Mouse (Mus musculus): ENCODE data around the gene Pld1.

Pld1 gene

DNA sequence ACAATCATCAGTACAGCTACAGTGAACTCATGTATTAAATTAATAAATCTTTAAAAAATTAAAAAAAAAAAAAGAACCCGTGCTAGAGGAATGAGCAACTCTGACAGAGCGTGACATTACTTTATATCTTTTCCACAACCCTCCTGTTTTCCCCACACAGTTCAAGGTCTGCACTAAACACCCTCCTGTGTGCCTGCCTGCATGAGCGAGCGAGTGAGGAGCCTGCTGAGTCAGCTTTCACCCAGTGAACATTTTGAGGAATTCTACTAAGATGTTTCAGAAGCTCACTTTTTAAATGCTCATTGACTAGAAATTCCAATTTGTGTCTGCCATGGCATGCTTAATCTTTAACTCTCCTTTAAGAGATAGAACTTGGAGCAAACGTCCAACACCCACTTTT is 109.1 kb downstream of the Pld1 start:
- no peak for DNase-seq (ENCODE audit: low spot score)

DNA sequence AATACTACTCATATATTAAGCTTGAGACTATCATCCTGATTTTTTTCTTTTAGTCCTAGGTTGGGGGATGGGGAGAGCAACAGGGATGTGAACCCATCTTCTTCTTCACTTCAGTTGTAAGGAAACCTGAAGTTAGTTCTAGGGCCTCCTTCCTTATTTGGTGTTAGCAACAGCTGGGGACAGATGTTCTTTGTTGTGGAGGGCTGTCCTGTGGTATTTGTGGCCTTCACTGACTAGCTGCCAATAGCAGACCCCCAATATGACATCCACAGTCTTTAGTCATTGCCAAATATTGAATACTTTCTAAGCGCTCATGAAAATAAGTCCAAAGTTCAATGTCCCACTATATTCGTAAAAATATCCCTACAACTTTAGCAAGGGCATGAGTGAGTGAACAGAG is 111.0 kb downstream of the Pld1 start:
- no peak for DNase-seq (ENCODE audit: low spot score)

DNA sequence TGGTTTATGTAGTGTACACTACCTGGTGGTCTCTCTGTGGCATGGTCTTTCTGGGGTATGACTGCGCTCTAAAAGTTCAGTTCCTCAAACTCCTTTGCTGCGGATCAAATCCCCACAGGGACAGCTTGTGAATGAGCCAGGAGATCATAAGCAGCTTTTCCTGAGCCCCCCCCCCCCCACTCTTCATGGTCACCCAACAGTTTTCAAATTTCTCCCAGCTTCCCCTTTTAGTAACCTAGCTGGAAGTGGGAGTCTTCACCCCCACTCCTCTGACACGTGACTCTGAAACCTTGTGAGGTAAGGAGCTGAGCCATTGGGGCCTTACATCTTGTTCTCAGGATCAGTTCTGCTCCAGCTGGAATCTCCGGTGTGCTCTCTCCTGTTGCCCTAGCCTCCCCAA is 114.6 kb downstream of the Pld1 start:
- DNase-seq (ENCODE audit: low spot score) = no peak

DNA sequence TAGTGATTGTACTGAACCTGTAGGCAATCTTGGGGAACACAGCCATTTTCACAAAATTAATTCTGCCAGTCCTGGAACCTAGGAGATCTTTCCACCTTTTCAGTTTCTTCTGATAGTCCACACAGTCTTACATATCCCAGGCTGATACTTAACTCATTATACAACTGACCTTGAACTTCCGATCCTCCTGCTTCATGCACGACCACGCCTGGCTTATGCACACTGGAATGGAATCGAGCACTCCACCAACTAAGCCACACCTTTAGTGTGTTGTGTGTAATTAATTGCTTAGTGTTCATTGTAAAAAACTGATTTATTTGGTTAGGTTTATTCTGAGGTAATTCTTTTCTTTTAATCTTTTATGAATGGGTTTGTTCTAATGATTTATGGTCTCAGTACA is 122.2 kb downstream of the Pld1 start:
- no peak for DNase-seq (ENCODE audit: low spot score)

DNA sequence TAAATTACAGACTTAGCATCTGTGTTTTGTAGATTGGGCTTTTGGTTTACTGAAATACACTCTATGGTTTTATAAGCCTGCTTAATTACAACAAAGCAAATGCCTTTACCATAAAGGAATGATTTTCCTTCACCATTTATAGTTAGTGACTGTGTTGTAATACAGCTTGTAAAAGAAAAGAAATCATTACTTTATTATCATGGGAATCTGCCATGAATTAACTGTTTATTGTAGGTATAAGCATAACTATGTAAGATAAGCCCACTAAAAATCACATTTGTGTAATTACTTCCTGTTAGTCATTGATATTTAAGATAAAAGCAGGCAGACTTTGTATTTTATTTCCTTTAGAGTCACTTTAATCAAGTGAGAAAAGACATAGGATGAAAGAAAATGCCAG is 122.7 kb downstream of the Pld1 start:
- DNase-seq (ENCODE audit: low spot score) = no peak

DNA sequence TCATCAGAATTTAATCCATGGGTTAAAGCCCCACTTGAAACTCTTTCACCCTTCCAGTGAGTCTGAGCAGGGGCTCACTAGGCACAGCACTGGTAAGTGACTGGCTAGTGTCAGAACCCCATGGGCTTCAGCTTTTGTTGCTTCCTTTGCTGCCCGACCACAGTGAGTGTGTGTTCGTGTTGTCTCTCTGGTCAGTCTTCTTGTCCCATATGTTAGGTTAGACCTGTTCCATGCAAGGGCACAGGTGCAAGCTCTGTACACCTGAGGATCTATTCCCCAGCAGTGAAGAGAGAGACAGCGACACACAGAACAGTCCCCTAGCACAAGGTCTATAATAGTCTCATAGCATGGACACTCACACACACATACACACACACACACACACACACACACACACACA is 140.7 kb downstream of the Pld1 start:
- DNase-seq (ENCODE audit: low spot score) = no peak

DNA sequence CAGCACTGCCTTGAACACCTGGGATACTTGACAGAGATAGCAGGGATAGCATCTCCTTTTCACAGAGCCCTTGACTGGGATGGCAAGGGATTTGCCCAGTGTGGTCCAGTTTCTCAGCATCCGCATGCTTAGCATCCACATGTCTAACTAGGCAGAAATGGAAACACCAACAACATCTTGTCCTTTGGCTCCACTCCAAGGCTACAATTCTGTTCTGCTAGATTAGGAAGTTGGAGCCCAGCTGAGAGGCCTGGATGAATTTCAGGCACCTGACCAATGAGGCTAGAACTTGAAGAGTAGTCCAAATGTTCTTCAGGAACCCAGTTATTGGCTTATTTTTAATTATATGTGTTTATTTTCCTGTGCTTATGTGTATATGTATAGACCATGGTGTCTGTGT is 141.6 kb downstream of the Pld1 start:
- DNase-seq (ENCODE audit: low spot score) = peak; percentile 22

DNA sequence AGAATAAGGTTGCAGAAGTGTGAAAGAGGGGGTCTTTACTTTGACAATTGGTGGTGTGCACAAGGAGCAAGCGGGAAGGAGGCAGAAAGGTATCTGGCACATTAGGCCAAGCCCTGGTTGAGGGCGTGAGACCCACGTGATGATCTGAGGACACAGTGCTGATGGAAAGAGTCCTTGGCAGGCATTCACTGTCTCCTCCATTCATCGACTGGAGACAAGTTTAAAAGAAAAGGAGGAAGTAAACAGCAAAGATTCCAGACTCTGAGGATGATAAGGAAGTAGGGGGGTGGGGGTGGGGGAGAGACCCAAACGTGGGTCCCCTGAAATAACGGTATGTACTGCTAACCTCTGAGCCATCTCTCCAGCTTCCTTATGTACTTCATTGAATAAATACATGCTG is 142.5 kb downstream of the Pld1 start:
- no peak for DNase-seq (ENCODE audit: low spot score)

DNA sequence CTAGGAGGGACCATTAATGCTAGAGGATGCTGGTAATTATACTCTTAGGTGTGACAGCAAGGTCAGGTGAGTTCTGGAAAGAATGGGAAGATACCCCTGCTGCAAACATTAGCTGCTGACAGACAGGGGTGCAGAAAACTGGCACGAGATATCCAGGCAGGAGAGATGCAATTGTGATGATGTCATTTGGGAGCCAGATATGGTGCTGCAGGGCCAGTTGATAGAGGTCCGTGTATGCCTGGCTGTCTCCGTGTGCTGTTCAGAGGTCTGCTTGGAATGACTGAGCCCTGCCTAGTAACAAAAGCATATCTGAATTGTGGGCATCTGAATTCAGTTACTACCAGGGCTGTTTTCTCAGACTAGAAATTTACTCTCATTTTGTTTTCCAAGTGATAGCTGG is 144.7 kb downstream of the Pld1 start:
- DNase-seq (ENCODE audit: low spot score) = no peak

DNA sequence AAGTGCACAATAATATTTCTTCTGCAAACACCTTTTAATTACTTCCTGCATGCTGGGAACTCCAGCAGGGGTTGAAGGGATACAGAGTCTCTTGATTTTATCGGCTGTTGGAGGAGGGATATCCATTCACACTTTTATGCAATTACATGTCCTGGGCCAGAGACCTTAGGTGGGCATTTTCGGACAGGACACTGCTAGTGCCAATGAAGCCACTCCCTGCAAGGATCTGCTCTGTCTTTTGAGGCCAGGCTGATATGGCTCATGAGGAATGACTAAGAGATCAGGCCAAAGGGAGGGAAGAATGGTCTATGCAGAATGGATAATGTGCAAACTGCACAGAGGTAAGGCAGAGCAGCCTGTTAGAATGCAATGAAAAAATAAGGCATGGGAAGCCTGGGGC is 145.8 kb downstream of the Pld1 start:
- no peak for DNase-seq (ENCODE audit: low spot score)

DNA sequence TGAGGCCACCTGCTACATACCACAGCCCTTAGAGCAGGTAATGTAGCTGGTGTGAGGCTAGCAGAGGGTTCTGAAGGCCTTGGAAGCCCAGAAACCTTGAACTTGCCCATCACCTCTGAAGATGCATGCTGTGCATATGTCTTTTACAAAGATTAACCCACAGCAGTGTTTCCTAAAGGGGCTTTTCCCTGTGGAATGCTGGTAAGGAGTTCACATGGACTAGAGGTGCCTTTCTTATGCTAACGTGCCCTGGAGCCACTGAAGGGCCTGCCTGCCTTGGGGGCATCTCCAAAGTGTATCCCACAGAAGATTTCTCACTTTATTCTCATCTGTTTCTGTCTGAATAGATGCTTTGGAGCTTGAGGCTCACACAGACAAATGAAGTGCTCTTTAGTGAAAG is 152.8 kb downstream of the Pld1 start:
- no peak for DNase-seq (ENCODE audit: low spot score)

DNA sequence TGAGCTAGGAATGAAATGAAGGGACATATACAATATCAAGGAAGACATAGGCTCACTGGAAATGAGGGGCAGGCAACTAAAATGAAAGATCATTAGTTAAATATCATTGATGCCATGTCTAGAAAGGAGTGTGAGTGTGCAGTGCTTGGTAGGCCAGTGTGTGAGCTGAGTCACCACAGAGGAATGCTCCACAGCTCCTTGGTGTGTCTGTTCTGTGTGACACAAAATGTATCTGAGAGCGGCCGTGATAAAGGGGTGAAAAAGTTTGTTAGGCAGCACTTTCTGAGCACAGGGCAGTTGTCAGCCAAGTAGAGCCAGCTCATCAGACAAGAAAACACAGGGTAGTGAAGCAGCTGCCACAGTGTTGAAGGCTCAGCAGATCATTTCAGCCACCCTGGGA is 153.2 kb downstream of the Pld1 start:
- DNase-seq (ENCODE audit: low spot score) = no peak

DNA sequence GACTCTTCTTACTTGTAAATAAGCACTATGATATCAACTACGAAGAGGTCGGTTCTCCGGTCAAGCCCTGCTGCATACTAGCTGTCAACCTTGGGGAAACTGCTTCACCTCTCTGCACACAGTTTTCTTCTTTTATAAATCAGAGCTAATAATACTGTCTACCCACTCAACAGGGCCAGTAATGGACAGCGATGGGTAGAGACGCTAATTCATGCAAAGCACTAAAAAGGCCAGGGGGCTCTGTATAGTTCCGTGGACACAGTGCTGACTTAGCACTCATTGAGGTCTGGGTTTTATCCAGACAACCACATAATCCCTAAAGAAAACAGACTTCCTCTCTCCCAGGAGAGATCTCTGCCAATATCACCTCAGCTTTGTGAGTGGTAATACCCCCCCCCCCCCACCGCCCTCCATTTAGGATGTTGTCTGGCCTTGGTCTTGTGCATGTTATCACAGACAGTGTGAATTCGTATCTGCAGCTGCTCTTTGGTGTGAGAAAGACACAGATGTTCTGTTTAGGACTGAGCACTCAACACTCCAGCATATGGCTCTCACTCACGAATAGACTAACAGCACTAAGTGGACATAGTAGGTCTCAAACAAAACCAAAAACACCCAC is 155.3 kb downstream of the Pld1 start:
- DNase-seq (ENCODE audit: low spot score) = no peak

DNA sequence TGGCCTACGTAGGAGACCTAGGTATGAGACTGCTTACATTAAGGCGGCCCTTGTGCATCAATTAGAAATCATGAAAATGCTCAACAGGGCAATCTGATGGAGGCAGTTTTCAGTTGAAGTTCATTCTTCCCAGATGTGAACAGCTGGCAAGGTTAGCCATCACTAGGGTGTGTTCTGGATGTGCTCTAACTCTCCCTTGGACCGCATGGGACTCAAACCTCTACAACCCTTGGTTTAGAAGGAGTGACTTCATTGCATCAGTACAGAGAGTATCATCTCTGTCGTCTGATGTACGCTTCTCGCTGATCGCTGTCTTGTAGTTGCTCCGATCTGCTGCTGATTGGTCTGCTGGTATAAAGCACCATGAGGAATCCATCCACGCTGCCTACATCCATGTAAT is 157.0 kb downstream of the Pld1 start:
- no peak for DNase-seq (ENCODE audit: low spot score)

DNA sequence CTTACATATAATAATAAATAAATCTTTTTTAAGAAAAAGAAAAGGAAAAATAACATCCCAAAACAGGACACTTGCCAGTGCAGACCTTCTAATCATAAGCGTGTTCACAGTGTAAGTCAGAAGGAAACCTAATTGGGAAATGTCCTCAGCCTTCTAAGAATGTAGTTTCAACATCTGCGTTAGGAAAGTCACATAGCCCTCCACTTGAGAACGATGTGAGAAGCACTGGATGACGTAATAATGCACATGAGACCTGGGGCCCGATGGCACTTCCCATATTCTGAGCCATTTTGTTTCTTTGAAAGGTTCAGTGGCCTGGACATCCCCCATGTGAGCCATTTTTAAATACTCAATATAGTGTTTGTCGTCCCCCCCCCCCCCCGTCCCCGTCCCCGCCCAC is 160.7 kb downstream of the Pld1 start:
- no peak for DNase-seq (ENCODE audit: low spot score)

DNA sequence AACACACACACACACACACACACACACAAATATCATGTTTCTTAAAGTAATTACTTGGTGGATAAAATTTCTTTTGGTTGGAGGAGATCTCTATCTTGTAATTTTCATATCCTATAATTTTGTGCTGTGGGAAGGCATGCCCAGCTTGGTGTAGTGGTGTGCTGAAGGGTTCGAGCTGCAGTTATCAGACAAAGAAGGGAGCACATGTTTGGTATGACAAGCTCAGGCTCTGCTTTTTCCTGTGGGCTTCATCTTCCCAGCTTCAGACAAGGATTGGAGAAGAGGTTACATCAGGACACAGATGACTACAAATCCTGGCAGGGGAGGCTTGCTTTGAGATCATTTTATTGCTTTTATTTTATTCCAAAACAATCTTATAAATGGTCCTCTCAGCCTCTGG is 166.5 kb downstream of the Pld1 start:
- DNase-seq (ENCODE audit: low spot score) = no peak

DNA sequence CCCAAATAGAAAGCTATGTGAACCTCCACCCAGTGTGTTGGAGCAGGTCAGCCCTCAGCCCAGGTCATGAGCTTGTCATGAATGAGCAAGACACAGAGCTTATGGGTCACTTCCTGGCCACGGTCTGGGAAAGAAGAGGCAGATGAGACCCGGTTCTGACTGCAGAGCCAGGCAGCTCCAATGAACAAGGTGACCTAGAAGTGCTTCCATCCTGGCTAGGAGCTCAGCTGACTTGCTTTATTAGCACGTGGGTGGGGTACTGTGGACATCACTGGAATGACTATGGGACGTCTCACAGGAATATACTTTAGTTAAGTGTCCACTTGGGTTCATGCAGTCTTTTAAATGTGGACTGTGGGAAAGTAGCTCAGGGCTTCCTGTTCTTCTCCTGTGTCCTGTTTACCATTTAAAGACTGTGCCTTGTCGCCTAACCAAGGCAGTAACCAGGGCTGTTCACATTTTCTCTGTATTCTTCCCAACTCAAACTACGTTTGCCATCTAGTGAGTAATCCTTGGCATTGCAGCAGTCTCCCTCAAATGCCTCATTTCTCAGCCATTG is 169.0 kb downstream of the Pld1 start:
- DNase-seq (ENCODE audit: low spot score) = no peak

DNA sequence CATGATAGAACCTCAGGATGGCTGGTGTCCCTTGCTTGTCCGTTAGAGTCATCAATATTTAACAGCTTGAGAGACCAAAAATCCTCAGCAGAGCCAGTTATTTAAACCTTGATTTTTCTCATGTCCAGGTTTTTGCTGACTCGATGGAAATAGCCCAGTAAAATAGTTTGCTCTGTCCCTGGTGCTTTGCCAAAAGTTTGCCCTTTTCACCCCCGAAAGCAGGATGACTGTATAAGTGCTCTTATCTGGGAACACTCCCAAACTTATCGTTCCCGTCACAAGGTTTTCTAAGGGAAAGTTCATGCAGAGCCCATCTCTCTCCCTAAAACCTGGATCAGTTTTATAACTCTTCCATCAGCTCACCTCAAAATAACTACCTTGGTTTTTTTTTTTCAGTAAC is 173.0 kb downstream of the Pld1 start:
- DNase-seq (ENCODE audit: low spot score) = peak; percentile 55

DNA sequence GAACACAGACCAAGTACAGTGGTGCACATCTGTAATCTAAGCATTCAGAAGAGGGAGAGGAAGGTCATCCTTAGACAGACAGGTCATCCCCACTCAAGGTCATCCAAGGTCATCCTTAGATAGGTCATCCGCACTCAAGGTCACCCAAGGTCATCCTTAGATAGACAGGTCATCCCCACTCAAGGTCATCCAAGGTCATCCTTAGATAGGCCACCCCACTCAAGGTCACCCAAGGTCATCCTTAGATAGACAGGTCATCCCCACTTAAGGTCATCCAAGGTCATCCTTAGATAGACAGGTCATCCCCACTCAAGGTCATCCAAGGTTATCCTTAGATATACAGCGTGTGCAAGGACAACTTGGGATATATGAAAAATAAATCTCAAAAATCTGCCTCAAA is 175.4 kb downstream of the Pld1 start:
- DNase-seq (ENCODE audit: low spot score) = no peak

DNA sequence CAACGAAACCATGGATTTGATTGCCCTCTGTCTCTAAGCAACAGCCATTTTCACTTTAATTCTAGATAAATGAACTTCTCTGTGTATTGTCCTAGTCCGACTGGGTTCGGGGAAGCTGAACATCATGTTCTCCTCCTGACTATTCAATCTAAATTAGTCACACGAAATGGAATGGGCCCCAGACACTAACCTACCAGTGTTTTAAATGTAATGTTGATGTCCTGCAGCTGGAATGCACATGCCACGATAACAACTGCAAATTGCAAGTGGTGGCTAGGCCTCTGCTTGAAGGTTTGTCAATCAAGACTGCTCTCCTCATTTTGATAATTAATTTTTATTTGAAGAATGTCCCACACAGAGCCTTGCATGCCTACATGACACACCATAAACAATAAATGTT is 203.2 kb downstream of the Pld1 start:
- no peak for DNase-seq (ENCODE audit: low spot score)

DNA sequence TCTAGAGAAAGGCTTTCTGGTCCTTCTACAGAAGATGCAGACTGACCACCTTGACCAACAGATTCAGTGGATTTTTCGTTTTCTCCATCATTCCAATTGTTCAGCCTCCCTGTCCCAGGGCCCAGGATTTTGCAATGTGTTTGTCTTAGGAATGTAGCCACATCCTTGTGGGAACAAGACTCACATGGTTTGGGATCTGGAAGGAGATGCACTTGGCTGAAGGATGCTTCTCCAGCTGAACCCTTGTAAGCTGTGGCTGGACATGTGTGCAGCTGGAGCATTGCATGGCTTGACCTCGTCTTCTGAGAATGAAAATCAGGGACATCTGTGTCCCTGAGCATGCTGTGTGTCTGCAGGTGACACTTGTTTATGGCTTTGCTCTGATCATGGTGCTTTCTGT is 203.6 kb downstream of the Pld1 start:
- no peak for DNase-seq (ENCODE audit: low spot score)

DNA sequence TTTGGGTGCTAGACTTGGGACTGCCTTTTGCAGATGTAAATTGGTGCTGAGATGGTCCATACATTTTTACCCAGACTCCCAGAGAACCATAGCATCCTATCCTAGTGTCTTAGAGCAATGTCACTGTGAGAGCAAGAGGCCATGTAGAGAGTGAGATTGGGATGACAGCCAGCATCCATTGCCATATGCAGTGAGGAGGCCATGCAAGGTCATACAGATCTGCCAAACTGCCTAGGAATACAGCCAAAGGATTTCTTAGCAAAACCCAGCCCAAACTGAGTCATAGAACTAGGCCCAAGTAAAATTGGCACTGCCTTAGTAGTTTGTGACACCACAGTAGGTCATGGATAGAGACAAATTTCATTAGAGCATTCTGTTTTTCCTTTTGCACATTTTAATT is 206.2 kb downstream of the Pld1 start:
- no peak for DNase-seq (ENCODE audit: low spot score)

DNA sequence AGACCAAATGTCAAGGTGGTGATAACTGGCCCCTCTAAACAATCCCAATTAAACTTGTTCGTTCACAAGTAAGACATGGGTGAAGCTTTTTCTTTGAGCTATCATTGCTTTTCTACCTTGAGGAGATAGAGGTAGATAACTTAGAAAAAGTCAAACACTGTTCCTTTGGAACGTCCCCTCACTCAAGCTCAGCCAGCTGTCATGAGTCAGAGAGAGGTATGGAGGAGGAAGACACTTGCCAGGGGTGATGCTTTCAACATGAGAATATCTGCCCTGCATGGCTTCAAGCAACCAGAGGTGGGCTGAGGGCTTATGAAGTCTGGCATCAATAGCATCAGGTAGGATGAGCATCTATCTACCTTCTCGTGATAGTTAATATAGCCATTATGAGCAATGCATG is 207.0 kb downstream of the Pld1 start:
- no peak for DNase-seq (ENCODE audit: low spot score)

DNA sequence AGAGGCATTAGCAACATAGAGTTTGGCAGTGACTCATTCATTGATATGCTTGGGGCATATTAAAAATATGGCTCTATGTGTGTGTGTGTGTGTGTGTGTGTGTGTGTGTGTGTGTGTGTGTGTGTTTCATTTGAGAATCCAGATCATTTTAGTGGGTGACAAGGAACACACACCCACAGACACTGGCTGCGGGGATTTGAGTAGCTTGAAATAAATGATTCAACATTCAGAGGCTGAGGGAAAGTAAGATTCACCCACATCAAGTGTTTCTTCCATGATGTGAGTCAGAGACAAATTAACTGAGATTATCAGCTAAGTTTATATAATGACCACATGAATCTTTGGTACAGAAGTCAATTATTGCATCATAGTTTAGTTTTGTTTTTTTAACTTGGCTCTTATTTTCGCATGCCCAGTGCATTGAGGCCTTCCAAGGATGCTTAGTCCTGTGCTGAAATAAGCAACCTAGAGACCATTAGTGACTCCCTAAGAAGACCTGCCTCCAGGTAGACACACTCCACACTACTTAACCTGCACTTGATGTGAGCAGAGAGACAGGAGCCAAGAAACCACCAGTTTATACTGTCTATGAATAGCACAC is 211.3 kb downstream of the Pld1 start:
- DNase-seq (ENCODE audit: low spot score) = no peak
